Mouse (Mus musculus) embryonic stem cell, embryonic (primary cell): ENCODE measurements at regions not wholly inside any gene's neighbourhood (a gene's known extent, or its start where the extent isn't known, plus 50 kb on each side); places are given as distances from the start of the nearest gene placed in this dataset.

Experiments
- CTCF ChIA-PET, 4 experiments: fragments of 300-600 bp in 2 of 4; fragments of 350-600 bp in 2 of 4; sonication (Branson Sonifier 250); formaldehyde crosslinking; loops; one replicate each; lab custom pipeline; 2022; ENCODE audit warnings: inconsistent platforms in 2 of 4; lab: Charles Lee
- POLR2A ChIA-PET, 4 experiments: fragments of 300-600 bp in 2 of 4; fragments of 350-600 bp in 2 of 4; sonication (Branson Sonifier 250); formaldehyde crosslinking; loops; one replicate each; lab custom pipeline; 2022; ENCODE audit warnings: antibody characterized with exemption in 4 of 4, inconsistent platforms in 1 of 4; lab: Charles Lee

GRCm38 (mm10) chr12:77179138-77179537 lies 58.8 kb upstream of the Fut8 start:
- CTCF ChIA-PET = no interaction called here

GRCm38 (mm10) chr12:77177811-77178578 lies 59.9 kb upstream of the Fut8 start:
- POLR2A ChIA-PET = interaction anchor here in 3 of 4 experiments (0.7 to 1.3 kb wide), 6 partner anchors 11 to 958 kb away, joined by 3 to 10 read pairs (median 4); partner anchors contain the start of gene Fut8 (in 1 of the 3)

More at GRCm38 (mm10) chr12:77179138-77179537, 58.8 kb upstream of the Fut8 start:
- POLR2A ChIA-PET = no interaction called here

GRCm38 (mm10) chr12:77177303-77177702 lies 60.6 kb upstream of the Fut8 start:
- CTCF ChIA-PET = interaction anchor here in 2 of 4 experiments (0.7 to 1.4 kb wide), 2 partner anchors 10 to 287 kb away, joined by 3 read pairs; no protein-coding TSS in a partner anchor
- POLR2A ChIA-PET = interaction anchor here in 3 of 4 experiments (0.5 to 1.3 kb wide), 8 partner anchors 12 to 1980 kb away, joined by 3 to 10 read pairs (median 4); partner anchors contain the start of gene Fut8 (in 1 of the 3)

More at GRCm38 (mm10) chr12:77177811-77178578, 59.9 kb upstream of the Fut8 start:
- CTCF ChIA-PET = interaction anchor here in 2 of 4 experiments (0.7 to 1.4 kb wide), 2 partner anchors 11 to 288 kb away, joined by 3 read pairs; no protein-coding TSS in a partner anchor

- ChIA-PET POLR2A (interaction anchor here in 2 of 4 experiments (0.9 to 1.0 kb wide), 2 partner anchors 15 to 64 kb away, joined by 4 to 9 read pairs; partner anchors contain the start of gene Fut8 (in 1 of the 2)), CTCF (interaction anchor here in 1 of 4 experiments (0.7 kb wide), 1 partner anchor 260 kb away, joined by 3 read pairs; no protein-coding TSS in a partner anchor)
Measured at GRCm38 (mm10) chr12:77174032-77174431, 63.9 kb upstream of the Fut8 start.

DNA sequence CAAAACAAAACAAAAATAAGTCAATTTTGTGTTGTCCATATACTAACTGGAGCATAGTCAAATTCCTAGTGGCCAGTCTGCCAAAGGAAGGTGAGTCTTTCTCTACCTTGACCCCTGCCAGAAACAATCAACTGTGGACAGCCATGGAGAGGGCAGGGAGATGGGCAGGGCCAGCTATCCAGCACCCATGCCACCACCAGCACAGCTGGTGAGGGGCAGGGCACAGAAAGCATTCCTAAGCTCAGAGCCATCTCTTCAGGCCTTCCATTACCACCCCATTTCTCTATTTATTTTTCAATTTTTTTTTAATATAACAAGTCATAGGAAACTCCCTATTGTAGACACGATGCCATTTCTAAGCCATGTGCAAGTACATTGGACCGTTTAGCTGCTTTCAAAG lies 65.4 kb upstream of the Fut8 start:
- POLR2A ChIA-PET = no interaction called here

DNA sequence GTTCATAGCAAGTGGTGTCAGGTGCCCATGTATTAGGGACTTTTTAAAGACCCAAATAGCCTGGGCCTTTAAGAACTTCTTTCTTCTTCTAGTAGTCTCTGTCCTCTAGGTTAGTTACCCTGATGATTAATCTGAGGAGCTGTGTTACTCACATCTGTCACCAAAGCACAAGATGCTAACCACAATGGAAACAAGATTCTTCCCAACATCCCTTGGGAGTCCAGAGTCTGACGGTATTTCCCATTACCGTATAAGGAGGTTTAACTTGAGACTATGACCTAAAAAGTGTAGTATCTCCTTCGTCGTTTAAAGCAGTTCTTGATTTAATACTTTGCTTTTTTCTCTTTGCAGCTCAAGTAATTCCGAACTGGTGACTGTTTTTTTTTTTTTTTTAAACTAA lies 67.7 kb upstream of the Fut8 start:
- ChIA-PET POLR2A (no interaction called here), CTCF (no interaction called here)

More for the DNA sequence above, 65.4 kb upstream of the Fut8 start:
- CTCF ChIA-PET = interaction anchor here in 1 of 4 experiments (0.6 to 0.7 kb wide), 2 partner anchors 168 to 172 kb away, joined by 4 to 19 read pairs; no protein-coding TSS in a partner anchor

- CTCF ChIA-PET = no interaction called here
- POLR2A ChIA-PET = no interaction called here
Measured at GRCm38 (mm10) chr12:77168367-77168766, 69.6 kb upstream of the Fut8 start.

DNA sequence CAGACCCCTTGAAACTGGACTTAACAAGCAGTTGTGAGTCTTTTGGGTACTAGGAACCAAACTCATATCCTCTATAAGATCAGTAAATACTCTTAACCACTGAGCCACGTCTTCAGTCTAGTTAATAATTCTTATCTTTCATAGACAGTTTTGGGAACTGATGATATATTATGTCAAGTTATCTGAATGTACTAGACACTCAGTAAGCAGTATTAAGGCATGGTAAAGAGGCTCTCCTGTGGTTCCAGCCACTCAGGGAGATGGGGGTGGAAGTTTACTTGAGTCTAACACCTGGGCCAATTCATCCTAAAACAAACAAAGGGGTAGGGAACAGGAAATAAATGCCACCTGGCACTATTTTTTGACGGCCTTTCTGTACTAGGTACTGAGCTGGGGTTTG lies 81.2 kb upstream of the Fut8 start:
- CTCF ChIA-PET = no interaction called here
- POLR2A ChIA-PET = no interaction called here

- POLR2A ChIA-PET = interaction anchor here in 1 of 4 experiments (1.0 kb wide), 1 partner anchor 29 kb away, joined by 3 read pairs; no protein-coding TSS in a partner anchor
Measured at GRCm38 (mm10) chr12:77155626-77156025, 82.3 kb upstream of the Fut8 start.

GRCm38 (mm10) chr12:77151471-77151870 lies 86.5 kb upstream of the Fut8 start:
- POLR2A ChIA-PET = interaction anchor here in 1 of 4 experiments (0.6 to 1.0 kb wide), 3 partner anchors 91 to 351 kb away, joined by 3 to 4 read pairs (median 3); no protein-coding TSS in a partner anchor
- CTCF ChIA-PET = interaction anchor here in 1 of 4 experiments (0.6 kb wide), 1 partner anchor 728 kb away, joined by 4 read pairs; no protein-coding TSS in a partner anchor

More at GRCm38 (mm10) chr12:77155626-77156025, 82.3 kb upstream of the Fut8 start:
- CTCF ChIA-PET = no interaction called here

- ChIA-PET POLR2A (no interaction called here), CTCF (no interaction called here)
Measured at GRCm38 (mm10) chr12:77149835-77150234, 88.1 kb upstream of the Fut8 start.

GRCm38 (mm10) chr12:77148146-77148545 lies 89.8 kb upstream of the Fut8 start:
- POLR2A ChIA-PET = no interaction called here

GRCm38 (mm10) chr12:77143958-77144357 lies 94.0 kb upstream of the Fut8 start:
- ChIA-PET CTCF (interaction anchor here in 1 of 4 experiments (1.0 to 1.2 kb wide), 2 partner anchors 91 to 124 kb away, joined by 3 read pairs; no protein-coding TSS in a partner anchor), POLR2A (no interaction called here)

More at GRCm38 (mm10) chr12:77148146-77148545, 89.8 kb upstream of the Fut8 start:
- CTCF ChIA-PET = interaction anchor here in 1 of 4 experiments (0.7 kb wide), 1 partner anchor 727 kb away, joined by 3 read pairs; no protein-coding TSS in a partner anchor

- POLR2A ChIA-PET = interaction anchor here in 1 of 4 experiments (0.7 kb wide), 1 partner anchor 12 kb away, joined by 4 read pairs; no protein-coding TSS in a partner anchor
- CTCF ChIA-PET = interaction anchor here in 2 of 4 experiments (0.6 to 1.2 kb wide), 3 partner anchors 91 to 651 kb away, joined by 3 read pairs; no protein-coding TSS in a partner anchor
Measured at GRCm38 (mm10) chr12:77143521-77143920, 94.4 kb upstream of the Fut8 start.

GRCm38 (mm10) chr12:77143105-77143504 lies 94.8 kb upstream of the Fut8 start:
- CTCF ChIA-PET = interaction anchor here in 2 of 4 experiments (0.6 to 1.2 kb wide), 3 partner anchors 90 to 652 kb away, joined by 3 read pairs; no protein-coding TSS in a partner anchor
- POLR2A ChIA-PET = interaction anchor here in 1 of 4 experiments (0.7 kb wide), 1 partner anchor 12 kb away, joined by 4 read pairs; no protein-coding TSS in a partner anchor

DNA sequence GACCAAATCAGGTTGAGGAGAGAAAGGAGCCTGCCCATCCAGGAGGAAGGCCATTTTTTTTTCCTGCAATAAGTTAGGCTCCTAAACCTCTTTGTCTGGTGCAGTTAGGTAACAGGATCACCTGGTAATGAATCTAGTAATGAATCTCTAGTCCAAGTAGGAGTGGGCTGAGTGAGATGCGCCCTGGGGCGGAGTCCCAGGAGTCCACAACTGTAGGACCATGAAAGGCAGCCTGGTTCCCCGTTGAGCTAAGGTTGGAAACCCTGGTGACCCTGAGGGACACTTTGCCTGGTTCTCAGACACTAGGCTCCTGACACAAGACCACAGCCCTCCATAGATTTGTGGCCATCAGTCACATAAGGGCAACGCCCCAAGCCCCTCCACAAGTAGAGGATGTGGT lies 95.7 kb upstream of the Fut8 start:
- ChIA-PET CTCF (interaction anchor here in 1 of 4 experiments (0.6 kb wide), 1 partner anchor 109 kb away, joined by 11 read pairs; no protein-coding TSS in a partner anchor), POLR2A (interaction anchor here in 2 of 4 experiments (0.7 to 1.2 kb wide), 3 partner anchors 11 to 82 kb away, joined by 3 to 5 read pairs (median 3); no protein-coding TSS in a partner anchor)

DNA sequence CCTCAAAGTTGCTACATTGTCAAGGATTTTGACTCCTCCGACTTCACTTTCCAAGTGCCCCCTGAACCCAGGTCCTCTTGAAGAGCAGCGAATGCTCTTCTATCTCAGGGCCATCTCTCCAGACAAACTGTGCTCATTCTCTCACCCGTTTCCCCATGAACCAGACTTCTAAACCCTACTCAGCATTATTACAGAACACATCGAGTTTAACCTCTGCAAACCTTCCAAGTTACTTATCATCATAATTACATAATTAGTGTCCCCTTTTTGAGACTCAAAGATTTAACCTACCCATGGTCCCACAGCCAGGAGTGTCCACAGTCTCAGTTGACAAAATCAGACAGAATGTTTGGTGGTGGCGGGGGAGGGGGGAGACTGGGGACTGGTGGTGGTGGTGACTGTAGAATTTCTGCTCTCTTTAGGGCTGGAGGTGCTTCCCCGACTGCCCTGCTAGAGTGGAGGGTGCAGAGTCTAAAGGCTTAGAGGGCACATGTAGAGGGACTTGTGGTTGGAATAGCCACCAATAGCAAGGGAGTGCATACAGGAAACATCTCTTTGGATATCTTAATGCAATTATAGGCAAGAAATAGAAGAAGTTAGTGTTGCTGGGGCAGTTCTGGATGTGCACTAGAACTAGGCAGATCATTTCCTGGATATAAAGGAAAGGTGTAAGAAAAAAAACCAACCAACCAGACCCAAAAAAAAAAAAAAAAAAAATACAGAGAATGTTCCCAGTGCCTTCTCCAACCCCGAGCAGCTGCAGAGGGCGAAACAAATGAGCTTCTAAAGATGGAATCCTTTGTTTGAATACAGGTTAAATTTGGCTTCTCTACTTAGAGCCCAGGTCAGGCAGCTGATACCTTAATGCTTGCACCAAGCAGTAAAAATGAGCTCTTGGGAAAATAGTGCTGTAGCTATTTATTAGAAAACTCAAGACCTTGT lies 96.4 kb upstream of the Fut8 start:
- ChIA-PET POLR2A (interaction anchor here in 2 of 4 experiments (0.7 to 1.2 kb wide), 4 partner anchors 10 to 81 kb away, joined by 3 to 5 read pairs (median 3); no protein-coding TSS in a partner anchor), CTCF (interaction anchor here in 1 of 4 experiments (0.6 kb wide), 1 partner anchor 108 kb away, joined by 11 read pairs; no protein-coding TSS in a partner anchor)
